ENCODE assay signal across 7 mouse cellular contexts in genomic region chrX:94462604-94463429, GRCm38 (mm10).
ATAC-seq lines count a peak whose summit lies in the region.
"Not testable (repeated sequence)": the region's sequence is repeated elsewhere in the genome, so short reads cannot be mapped to it uniquely, and the experiment has no call there.

No protein-coding gene starts in this region.

- peaks cover 21% of the 10 kb centered on the region; the same call in 1 of the 2 replicates for H3K27me3 ChIP-seq in forebrain, embryonic 12.5 days
- not testable (repeated sequence) for H3K27me3 ChIP-seq in forebrain, embryonic 16.5 days (replicated peaks; ENCODE audit: control insufficient read depth, insufficient read depth, low read length); hindbrain, embryonic 16.5 days (replicated peaks; ENCODE audit: control insufficient read depth, insufficient read depth, low read length); midbrain, embryonic 16.5 days (ENCODE audit: control insufficient read depth, insufficient read depth, low read depth, low read length)
- H3K27me3 ChIP-seq in hindbrain, embryonic 12.5 days, result peaks cover 23% of the 10 kb centered on the region
- peaks cover 23% of the 10 kb centered on the region for H3K27me3 ChIP-seq in midbrain, embryonic 12.5 days
- peaks cover 11% of the 10 kb centered on the region for H3K27me3 ChIP-seq in neural tube, embryonic 13.5 days

- not testable (repeated sequence) for H3K27ac ChIP-seq in forebrain, embryonic 12.5 days; forebrain, embryonic 16.5 days (ENCODE audit: low read length); hindbrain, embryonic 12.5 days; hindbrain, embryonic 16.5 days (ENCODE audit: low read depth, low read length); midbrain, embryonic 12.5 days (replicated peaks); midbrain, embryonic 16.5 days (ENCODE audit: low read length); neural tube, embryonic 13.5 days (replicated peaks)

- ATAC-seq in forebrain, embryonic 12.5 days (ENCODE audit: low FRiP score), result peak; percentile 91
- peak; percentile 93 for ATAC-seq in forebrain, embryonic 16.5 days
- ATAC-seq in hindbrain, embryonic 12.5 days (ENCODE audit: low FRiP score), result peak; percentile 87
- peak; percentile 89 for ATAC-seq in hindbrain, embryonic 16.5 days
- peak; percentile 88 for ATAC-seq in midbrain, embryonic 12.5 days (ENCODE audit: low FRiP score, low read depth)
- ATAC-seq in midbrain, embryonic 16.5 days, result peak; percentile 90
- peak; percentile 88 for ATAC-seq in neural tube, embryonic 13.5 days (ENCODE audit: low read depth)

- no CpG with 5 or more reads among the region's 7 CpGs for WGBS in forebrain, embryonic 12.5 days
- WGBS in forebrain, embryonic 16.5 days, result no CpG with 5 or more reads among the region's 7 CpGs
- no CpG with 5 or more reads among the region's 7 CpGs for WGBS in hindbrain, embryonic 12.5 days
- no CpG with 5 or more reads among the region's 7 CpGs for WGBS in hindbrain, embryonic 16.5 days
- 50% methylated on average over 1 of the region's 7 CpGs for WGBS in midbrain, embryonic 12.5 days
- no CpG with 5 or more reads among the region's 7 CpGs for WGBS in midbrain, embryonic 16.5 days
- no CpG with 5 or more reads among the region's 7 CpGs for WGBS in neural tube, embryonic 13.5 days

- H3K9ac ChIP-seq in forebrain, embryonic 12.5 days; forebrain, embryonic 16.5 days (replicated peaks; ENCODE audit: low read depth, low read length); hindbrain, embryonic 12.5 days; hindbrain, embryonic 16.5 days (ENCODE audit: low read depth, low read length); midbrain, embryonic 12.5 days (replicated peaks); midbrain, embryonic 16.5 days (ENCODE audit: low read depth, low read length); neural tube, embryonic 13.5 days: not testable (repeated sequence)

- not testable (repeated sequence) for H3K4me3 ChIP-seq in forebrain, embryonic 12.5 days (replicated peaks); forebrain, embryonic 16.5 days (replicated peaks; ENCODE audit: low read length); hindbrain, embryonic 12.5 days; hindbrain, embryonic 16.5 days (ENCODE audit: low read length); midbrain, embryonic 12.5 days; midbrain, embryonic 16.5 days (ENCODE audit: low read depth, low read length); neural tube, embryonic 13.5 days

- H3K36me3 ChIP-seq in forebrain, embryonic 12.5 days (replicated peaks); forebrain, embryonic 16.5 days (ENCODE audit: control insufficient read depth, insufficient read depth); hindbrain, embryonic 12.5 days; hindbrain, embryonic 16.5 days (ENCODE audit: control insufficient read depth, insufficient read depth, low read length); midbrain, embryonic 12.5 days; midbrain, embryonic 16.5 days (ENCODE audit: control insufficient read depth, insufficient read depth, low read length); neural tube, embryonic 13.5 days: not testable (repeated sequence)

- H3K9me3 ChIP-seq in forebrain, embryonic 12.5 days; forebrain, embryonic 16.5 days (ENCODE audit: control insufficient read depth, low read length); hindbrain, embryonic 12.5 days (replicated peaks); hindbrain, embryonic 16.5 days (ENCODE audit: control insufficient read depth, low read length); midbrain, embryonic 12.5 days; midbrain, embryonic 16.5 days (replicated peaks; ENCODE audit: control insufficient read depth, low read length, poor library complexity, severe bottlenecking); neural tube, embryonic 13.5 days: not testable (repeated sequence)

- H3K4me2 ChIP-seq in forebrain, embryonic 12.5 days; forebrain, embryonic 16.5 days (ENCODE audit: low read length); hindbrain, embryonic 12.5 days (replicated peaks); hindbrain, embryonic 16.5 days (ENCODE audit: low read length); midbrain, embryonic 12.5 days (replicated peaks); midbrain, embryonic 16.5 days (ENCODE audit: low read length); neural tube, embryonic 13.5 days: not testable (repeated sequence)

- H3K4me1 ChIP-seq in forebrain, embryonic 12.5 days; forebrain, embryonic 16.5 days (replicated peaks; ENCODE audit: control insufficient read depth, insufficient read depth, low read length); hindbrain, embryonic 12.5 days; hindbrain, embryonic 16.5 days (ENCODE audit: control insufficient read depth, insufficient read depth, low read depth, low read length); midbrain, embryonic 12.5 days; midbrain, embryonic 16.5 days (ENCODE audit: control insufficient read depth, insufficient read depth, low read length); neural tube, embryonic 13.5 days (replicated peaks): not testable (repeated sequence)
